Mouse (Mus musculus) brown adipose tissue, adult 24 weeks (tissue): ENCODE data around the gene Zfpm1. TPM values are rescaled to one million over a fixed set of nuclear protein-coding genes. Genes with fewer than 3 reads are reported as not detected.

Experiments used
- H3K27ac ChIP-seq: fragments of 200-500 bp; replicated peaks from 2 replicates; pipeline ENCODE4 v1.5.1; 2012; ENCODE audit warnings: low read depth, mild to moderate bottlenecking, low read length
- H3K4me1 ChIP-seq: fragments of 200-500 bp; 2 replicates; pipeline ENCODE4 v1.6.1; 2012; ENCODE audit warnings: low read length, mixed read lengths; ENCODE audit not compliant: control insufficient read depth, insufficient read depth, insufficient read length
- H3K4me3 ChIP-seq: fragments of 200-500 bp; 2 replicates; pipeline ENCODE4 v1.5.1; 2012; ENCODE audit warnings: low read depth, mild to moderate bottlenecking, low read length, moderate library complexity; ENCODE audit not compliant: insufficient read depth
- polyA plus RNA-seq: library from polyadenylated mRNA; stranded (reverse); fragments of >200 nt; gene quantifications from 2 replicates; pipeline ENCODE4 v1.2.4, GENCODE M21; 2012; ENCODE audit not compliant: missing spikeins, insufficient read depth, insufficient read length

Gene Zfpm1
- polyA plus RNA-seq, result 3.4 and 6.1 TPM in 2 replicates

- peak within 1 kb of the TSS; percentile 80 for H3K27ac ChIP-seq
- peak within 1 kb of the TSS; percentile 74 for H3K4me3 ChIP-seq
- peaks cover 14% of the 10 kb centered on the region for H3K4me1 ChIP-seq
Measured at GRCm38 (mm10) chr8:122282035-122282358, at the start of gene Zfpm1. Gene Zfpm1, plus strand, starts transcription at chr8:122282141.

- H3K4me3 ChIP-seq, result no peak overlapping the region
- no peaks in the 10 kb centered on the region for H3K4me1 ChIP-seq
- H3K27ac ChIP-seq, result no peak overlapping the region
Measured at GRCm38 (mm10) chr8:122234055-122234454, 47.9 kb upstream of the Zfpm1 start.

- Histone ChIP-seq H3K27ac (no peak overlapping the region), H3K4me1 (no peaks in the 10 kb centered on the region), H3K4me3 (no peak overlapping the region)
Measured at GRCm38 (mm10) chr8:122236521-122236920, 45.4 kb upstream of the Zfpm1 start.

GRCm38 (mm10) chr8:122238225-122238624 lies 43.7 kb upstream of the Zfpm1 start:
- H3K4me3 ChIP-seq, result no peak overlapping the region
- no peaks in the 10 kb centered on the region for H3K4me1 ChIP-seq
- no peak overlapping the region for H3K27ac ChIP-seq

GRCm38 (mm10) chr8:122238731-122239130 lies 43.2 kb upstream of the Zfpm1 start:
- Histone ChIP-seq H3K27ac (no peak overlapping the region), H3K4me3 (no peak overlapping the region), H3K4me1 (no peaks in the 10 kb centered on the region)

- Histone ChIP-seq H3K27ac (no peak overlapping the region), H3K4me3 (no peak overlapping the region)
Measured at GRCm38 (mm10) chr8:122240241-122241026, 41.5 kb upstream of the Zfpm1 start.

GRCm38 (mm10) chr8:122243310-122243709 lies 38.6 kb upstream of the Zfpm1 start:
- Histone ChIP-seq H3K4me1 (no peaks in the 10 kb centered on the region), H3K4me3 (no peak overlapping the region), H3K27ac (no peak overlapping the region)

More at GRCm38 (mm10) chr8:122240241-122241026, 41.5 kb upstream of the Zfpm1 start:
- no peaks in the 10 kb centered on the region for H3K4me1 ChIP-seq

GRCm38 (mm10) chr8:122245161-122245560 lies 36.8 kb upstream of the Zfpm1 start:
- H3K4me1 ChIP-seq, result no peaks in the 10 kb centered on the region
- no peak overlapping the region for H3K27ac ChIP-seq
- H3K4me3 ChIP-seq, result no peak overlapping the region

GRCm38 (mm10) chr8:122246257-122247211 lies 35.4 kb upstream of the Zfpm1 start:
- no peak overlapping the region for H3K27ac ChIP-seq
- no peak overlapping the region for H3K4me3 ChIP-seq
- H3K4me1 ChIP-seq, result no peaks in the 10 kb centered on the region

GRCm38 (mm10) chr8:122251739-122252138 lies 30.2 kb upstream of the Zfpm1 start:
- H3K4me3 ChIP-seq, result no peak overlapping the region

GRCm38 (mm10) chr8:122252366-122252765 lies 29.6 kb upstream of the Zfpm1 start:
- Histone ChIP-seq H3K4me1 (no peaks in the 10 kb centered on the region), H3K27ac (no peak overlapping the region)

More at GRCm38 (mm10) chr8:122251739-122252138, 30.2 kb upstream of the Zfpm1 start:
- Histone ChIP-seq H3K27ac (no peak overlapping the region), H3K4me1 (no peaks in the 10 kb centered on the region)

GRCm38 (mm10) chr8:122259351-122259750 lies 22.6 kb upstream of the Zfpm1 start:
- Histone ChIP-seq H3K4me3 (no peak overlapping the region), H3K4me1 (peaks cover 4% of the 10 kb centered on the region; the same call in 1 of the 2 replicates), H3K27ac (no peak overlapping the region)

More at GRCm38 (mm10) chr8:122252366-122252765, 29.6 kb upstream of the Zfpm1 start:
- H3K4me3 ChIP-seq, result no peak overlapping the region

- peaks cover 8% of the 10 kb centered on the region for H3K4me1 ChIP-seq
- no peak overlapping the region for H3K4me3 ChIP-seq
- no peak overlapping the region for H3K27ac ChIP-seq
Measured at GRCm38 (mm10) chr8:122260755-122261154, 21.2 kb upstream of the Zfpm1 start.

- H3K27ac ChIP-seq, result no peak overlapping the region
- no peak overlapping the region for H3K4me3 ChIP-seq
- peaks cover 8% of the 10 kb centered on the region for H3K4me1 ChIP-seq
Measured at GRCm38 (mm10) chr8:122262835-122263234, 19.1 kb upstream of the Zfpm1 start.

GRCm38 (mm10) chr8:122264243-122264642 lies 17.7 kb upstream of the Zfpm1 start:
- Histone ChIP-seq H3K4me1 (peaks cover 8% of the 10 kb centered on the region), H3K27ac (no peak overlapping the region), H3K4me3 (no peak overlapping the region)
